Mouse (Mus musculus) heart, embryonic 12.5 days (tissue): ENCODE measurements around the gene Crcp. TPM values are rescaled to one million over a fixed set of nuclear protein-coding genes. Genes with fewer than 3 reads are reported as not detected.

Experiments
- ATAC-seq: fragments of 200-750 bp; cut with Nextera tagmentation; 2 replicates; pipeline ENCODE4 v1.8.0; 2017; ENCODE audit warnings: moderate TSS enrichment, moderate library complexity; ENCODE audit not compliant: insufficient number of reproducible peaks, low FRiP score
- H3K27ac ChIP-seq: fragments of 300-500 bp; sonication (generic); 2 replicates; pipeline ENCODE4 v1.5.1; 2016; ENCODE audit warnings: mild to moderate bottlenecking, moderate library complexity; ENCODE audit not compliant: poor library complexity, severe bottlenecking
- H3K27me3 ChIP-seq: fragments of 300-500 bp; sonication (generic); replicated peaks from 2 replicates; pipeline ENCODE4 v1.6.1; 2016; ENCODE audit warnings: mild to moderate bottlenecking, moderate library complexity
- H3K36me3 ChIP-seq: fragments of 300-500 bp; sonication (generic); 2 replicates; pipeline ENCODE4 v1.6.1; 2016; ENCODE audit warnings: mild to moderate bottlenecking, moderate library complexity
- H3K4me1 ChIP-seq: fragments of 300-500 bp; sonication (generic); replicated peaks from 2 replicates; pipeline ENCODE4 v1.6.1; 2016; ENCODE audit warnings: mild to moderate bottlenecking
- H3K4me2 ChIP-seq: fragments of 300-500 bp; sonication (generic); 2 replicates; pipeline ENCODE4 v1.6.1; 2016; ENCODE audit warnings: mild to moderate bottlenecking, moderate library complexity
- H3K4me3 ChIP-seq: fragments of 300-500 bp; sonication (generic); 2 replicates; pipeline ENCODE4 v1.5.1; 2016; ENCODE audit warnings: mild to moderate bottlenecking
- H3K9ac ChIP-seq: fragments of 300-500 bp; sonication (generic); 2 replicates; pipeline ENCODE4 v1.6.1; 2016; ENCODE audit warnings: mild to moderate bottlenecking, moderate library complexity
- H3K9me3 ChIP-seq: fragments of 300-500 bp; sonication (generic); replicated peaks from 2 replicates; pipeline ENCODE4 v1.6.1; 2016; ENCODE audit warnings: mild to moderate bottlenecking, moderate library complexity
- WGBS: fragments of 180-500 bp; shearing (Covaris S2); methylation state at CpG from one replicate; pipeline ENCODE4 v1.1.7; 2016; 5-methylcytosine and 5-hydroxymethylcytosine counted together
- polyA plus RNA-seq: library from polyadenylated mRNA; unstranded; fragments of >200 nt; fragmentation: Nextera tagmentation; extraction: Ambion mirVana; gene quantifications from 2 replicates; pipeline ENCODE4 v1.2.1, GENCODE M21; 2016

Crcp gene
- polyA plus RNA-seq, 1 experiment from 2014 or later: 21.2 TPM

GRCm38 (mm10) chr5:130056303-130056702 is 27.2 kb downstream of the Crcp start:
- Histone ChIP-seq H3K36me3 (peaks cover 27% of the 10 kb centered on the region), H3K27me3 (peaks cover 27% of the 10 kb centered on the region), H3K4me2 (no peak overlapping the region), H3K9ac (no peak overlapping the region), H3K4me3 (no peak overlapping the region), H3K4me1 (peaks cover 13% of the 10 kb centered on the region), H3K9me3 (no peaks in the 10 kb centered on the region), H3K27ac (no peak overlapping the region)
- ATAC-seq: no peak
- 79% methylated on average over 2 of the region's 2 CpGs for WGBS

- Histone ChIP-seq H3K36me3 (peaks cover 20% of the 10 kb centered on the region), H3K27me3 (peaks cover 6% of the 10 kb centered on the region; the same call in 1 of the 2 replicates), H3K4me1 (peaks cover 13% of the 10 kb centered on the region), H3K4me2 (no peak overlapping the region), H3K4me3 (no peak overlapping the region), H3K9me3 (no peaks in the 10 kb centered on the region), H3K9ac (no peak overlapping the region), H3K27ac (peak overlapping the region; percentile 72)
- whole genome bisulfite sequencing: 49% methylated on average over 12 of the region's 12 CpGs
- peak; percentile 81 for ATAC-seq
These were observed 30.6 kb downstream of the Crcp start for GRCm38 (mm10) chr5:130059413-130060328.

- Histone ChIP-seq H3K4me2 (no peak overlapping the region), H3K27ac (peak overlapping the region; percentile 72; the same call in 1 of the 2 replicates), H3K27me3 (peaks cover 5% of the 10 kb centered on the region; the same call in 1 of the 2 replicates), H3K4me1 (peaks cover 13% of the 10 kb centered on the region), H3K9ac (no peak overlapping the region), H3K36me3 (peaks cover 18% of the 10 kb centered on the region), H3K9me3 (no peaks in the 10 kb centered on the region), H3K4me3 (no peak overlapping the region)
- 75% methylated on average over 4 of the region's 4 CpGs for WGBS
- no peak for ATAC-seq
These were observed 31.2 kb downstream of the Crcp start for GRCm38 (mm10) chr5:130060329-130060665.

GRCm38 (mm10) chr5:130062096-130062495 is 33.0 kb downstream of the Crcp start:
- peaks cover 14% of the 10 kb centered on the region for H3K36me3 ChIP-seq
- WGBS: 63% methylated on average over 2 of the region's 2 CpGs
- peaks cover 13% of the 10 kb centered on the region for H3K4me1 ChIP-seq
- H3K4me2 ChIP-seq: no peak overlapping the region
- H3K9ac ChIP-seq: no peak overlapping the region
- ATAC-seq: no peak
- no peaks in the 10 kb centered on the region for H3K27me3 ChIP-seq
- no peaks in the 10 kb centered on the region for H3K9me3 ChIP-seq
- H3K27ac ChIP-seq: peak overlapping the region; percentile 11; the same call in 1 of the 2 replicates
- no peak overlapping the region for H3K4me3 ChIP-seq

GRCm38 (mm10) chr5:130063760-130064159 is 34.7 kb downstream of the Crcp start:
- no peaks in the 10 kb centered on the region for H3K27me3 ChIP-seq
- H3K27ac ChIP-seq: no peak overlapping the region
- no peak overlapping the region for H3K9ac ChIP-seq
- H3K36me3 ChIP-seq: peaks cover 14% of the 10 kb centered on the region
- no peak overlapping the region for H3K4me2 ChIP-seq
- H3K4me3 ChIP-seq: no peak overlapping the region
- H3K4me1 ChIP-seq: peaks cover 13% of the 10 kb centered on the region
- ATAC-seq: no peak
- H3K9me3 ChIP-seq: no peaks in the 10 kb centered on the region
- 70% methylated on average over 2 of the region's 2 CpGs for WGBS

- Histone ChIP-seq H3K36me3 (peaks cover 9% of the 10 kb centered on the region), H3K4me3 (no peak overlapping the region), H3K27ac (no peak overlapping the region), H3K9me3 (peaks cover 5% of the 10 kb centered on the region; the same call in 1 of the 2 replicates), H3K4me2 (no peak overlapping the region), H3K9ac (no peak overlapping the region), H3K4me1 (no peaks in the 10 kb centered on the region), H3K27me3 (peaks cover 7% of the 10 kb centered on the region)
- ATAC-seq: no peak
- WGBS: 100% methylated on average over 1 of the region's 1 CpGs
These were observed 36.5 kb downstream of the Crcp start for GRCm38 (mm10) chr5:130065579-130065978.

GRCm38 (mm10) chr5:130067841-130068264 is 38.8 kb downstream of the Crcp start:
- Histone ChIP-seq H3K4me2 (no peak overlapping the region), H3K9me3 (peaks cover 5% of the 10 kb centered on the region; the same call in 1 of the 2 replicates), H3K36me3 (no peaks in the 10 kb centered on the region), H3K4me1 (no peaks in the 10 kb centered on the region), H3K27me3 (peaks cover 11% of the 10 kb centered on the region), H3K9ac (no peak overlapping the region), H3K4me3 (no peak overlapping the region), H3K27ac (no peak overlapping the region)
- no peak for ATAC-seq
- 46% methylated on average over 3 of the region's 3 CpGs for WGBS

GRCm38 (mm10) chr5:130073026-130073425 is 43.9 kb downstream of the Crcp start, which contains the start of gene Tpst1:
Tpst1 (plus strand) TSS chr5:130073326.
- no peak within 1 kb of the TSS for H3K27ac ChIP-seq
- H3K4me2 ChIP-seq: no peak within 1 kb of the TSS
- no peak within 1 kb of the TSS for H3K9ac ChIP-seq
- H3K4me3 ChIP-seq: no peak within 1 kb of the TSS
- WGBS: 89% methylated on average over 6 of the region's 6 CpGs
- no peak for ATAC-seq
- peaks cover 49% of the 10 kb centered on the region for H3K27me3 ChIP-seq
- H3K4me1 ChIP-seq: 0 out of 2 replicates have a peak, but pooled peaks cover 3% of the 10 kb centered on the region
- H3K36me3 ChIP-seq: no peaks in the 10 kb centered on the region
- H3K9me3 ChIP-seq: peaks cover 5% of the 10 kb centered on the region; the same call in 1 of the 2 replicates

GRCm38 (mm10) chr5:130074491-130074890 is 45.4 kb downstream of the Crcp start:
- no peak for ATAC-seq
- 74% methylated on average over 6 of the region's 6 CpGs for WGBS
- no peaks in the 10 kb centered on the region for H3K36me3 ChIP-seq
- H3K27me3 ChIP-seq: peaks cover 55% of the 10 kb centered on the region
- H3K4me1 ChIP-seq: 0 out of 2 replicates have a peak, but pooled peaks cover 3% of the 10 kb centered on the region
- no peak overlapping the region for H3K27ac ChIP-seq
- no peak overlapping the region for H3K4me2 ChIP-seq
- no peak overlapping the region for H3K4me3 ChIP-seq
- H3K9ac ChIP-seq: no peak overlapping the region
- no peaks in the 10 kb centered on the region for H3K9me3 ChIP-seq

- no peaks in the 10 kb centered on the region for H3K36me3 ChIP-seq
- no peak for ATAC-seq
- H3K9me3 ChIP-seq: peaks cover 6% of the 10 kb centered on the region
- H3K4me2 ChIP-seq: no peak overlapping the region
- WGBS: 51% methylated on average over 6 of the region's 6 CpGs
- H3K4me3 ChIP-seq: no peak overlapping the region
- no peak overlapping the region for H3K9ac ChIP-seq
- H3K27me3 ChIP-seq: peaks cover 44% of the 10 kb centered on the region
- peaks cover 9% of the 10 kb centered on the region; the same call in 1 of the 2 replicates for H3K4me1 ChIP-seq
- no peak overlapping the region for H3K27ac ChIP-seq
These were observed 47.3 kb downstream of the Crcp start for GRCm38 (mm10) chr5:130076396-130076795.

- Histone ChIP-seq H3K4me3 (no peak overlapping the region), H3K4me1 (peaks cover 9% of the 10 kb centered on the region; the same call in 1 of the 2 replicates), H3K27ac (no peak overlapping the region), H3K4me2 (no peak overlapping the region; the same call in 1 of the 2 replicates), H3K27me3 (peaks cover 44% of the 10 kb centered on the region), H3K9ac (no peak overlapping the region), H3K36me3 (0 out of 2 replicates have a peak, but pooled peaks cover 4% of the 10 kb centered on the region), H3K9me3 (peaks cover 8% of the 10 kb centered on the region)
- WGBS: 64% methylated on average over 9 of the region's 9 CpGs
- ATAC-seq: no peak
These were observed 49.2 kb downstream of the Crcp start for GRCm38 (mm10) chr5:130078096-130078833.
